12 mouse cellular contexts compared by ENCODE assay signal in the genomic region with DNA sequence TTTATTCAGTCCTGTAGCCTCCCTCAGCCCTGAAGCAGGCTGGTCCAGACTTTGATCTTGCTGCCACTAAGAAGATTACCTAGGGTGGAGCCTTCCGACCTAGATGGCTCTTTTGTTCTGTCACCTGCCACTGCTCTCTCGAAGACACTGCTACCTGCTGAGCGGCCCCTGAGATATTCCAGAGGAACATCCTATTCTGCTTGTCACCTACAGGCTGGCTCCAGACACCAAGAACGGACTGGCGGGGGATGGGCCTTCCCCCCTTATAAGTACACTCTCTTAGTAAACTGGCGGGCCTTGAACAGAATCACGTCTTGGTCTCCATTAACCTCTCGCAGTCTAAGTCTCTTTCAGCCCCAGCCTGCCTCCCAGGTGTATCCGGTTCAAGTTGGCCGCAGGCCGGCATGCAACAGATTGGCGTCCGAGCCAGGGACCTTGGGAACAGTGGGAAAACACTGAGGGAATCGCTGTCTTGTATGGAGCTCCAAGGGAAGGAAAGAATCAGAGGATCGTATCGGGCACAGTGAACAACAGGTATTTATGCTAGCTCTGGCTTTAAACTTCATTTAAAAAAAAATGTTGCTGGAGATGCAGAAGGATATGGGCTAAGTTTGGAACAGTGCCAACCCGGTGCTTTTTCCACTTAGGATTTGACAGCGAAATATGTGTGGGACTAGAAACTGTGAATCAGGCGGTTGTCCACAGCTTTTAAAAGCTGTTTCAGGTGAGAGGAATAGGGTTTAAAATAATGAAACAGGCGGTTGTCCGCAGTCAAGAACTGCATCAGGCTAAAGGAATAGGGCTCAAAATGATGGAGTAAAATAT. TPM values are rescaled to one million over a fixed set of nuclear protein-coding genes. Genes with fewer than 3 reads are reported as not detected.
DNase-seq lines count a peak whose midpoint lies in the region; ATAC-seq lines count a peak whose summit lies in the region.
"Not testable (repeated sequence)": the region's sequence is repeated elsewhere in the genome, so short reads cannot be mapped to it uniquely, and the experiment has no call there.
"Had no signal": no experiment of that assay in that cellular context is flagged by ENCODE, and none has a peak within 500 bp of the region (broad histone marks: within the 10 kb centered on the region; RNA-seq: fewer than 3 reads in every experiment).

No protein-coding gene starts in this region.

- H3K36me3 ChIP-seq in forebrain, embryonic 14.5 days (ENCODE audit: control insufficient read depth, insufficient read depth, low read length); heart, embryonic 11.5 days (ENCODE audit: control insufficient read depth, insufficient read depth, low read length); hindbrain, embryonic 15.5 days; lung, embryonic 15.5 days: not testable (repeated sequence)

- H3K27me3 ChIP-seq in forebrain, embryonic 14.5 days (replicated peaks; ENCODE audit: control insufficient read depth, insufficient read depth, low read length); heart, embryonic 11.5 days (ENCODE audit: control insufficient read depth, insufficient read depth, low read length); hindbrain, embryonic 15.5 days; lung, embryonic 15.5 days: not testable (repeated sequence)

- peak; percentile 31 to 50 for DNase-seq in cerebellum, postnatal 14 days
- not testable (repeated sequence) for DNase-seq in forebrain, embryonic 14.5 days (ENCODE audit: low spot score)
- DNase-seq in layer of hippocampus, postnatal 14 days (ENCODE audit: low spot score in 2 of 2): peak; percentile 4 to 7
- DNase-seq in ovary, postnatal 36 days (ENCODE audit: low spot score): peak; percentile 7

- H3K4me1 ChIP-seq in forebrain, embryonic 14.5 days (ENCODE audit: control insufficient read depth, insufficient read depth, low read length); heart, embryonic 11.5 days (ENCODE audit: control insufficient read depth, insufficient read depth, low read length); hindbrain, embryonic 15.5 days (replicated peaks); lung, embryonic 15.5 days: not testable (repeated sequence)

- not testable (repeated sequence) for H3K27ac ChIP-seq in forebrain, embryonic 14.5 days (ENCODE audit: low read depth, low read length); heart, embryonic 11.5 days (ENCODE audit: low read depth, low read length); hindbrain, embryonic 15.5 days (replicated peaks); lung, embryonic 15.5 days

- H3K9ac ChIP-seq in forebrain, embryonic 14.5 days (ENCODE audit: low read length); heart, embryonic 11.5 days (ENCODE audit: low read depth, low read length); hindbrain, embryonic 15.5 days; lung, embryonic 15.5 days: not testable (repeated sequence)

- not testable (repeated sequence) for H3K9me3 ChIP-seq in forebrain, embryonic 14.5 days (replicated peaks; ENCODE audit: control insufficient read depth, low read length); heart, embryonic 11.5 days (replicated peaks; ENCODE audit: control insufficient read depth, low read length); hindbrain, embryonic 15.5 days; lung, embryonic 15.5 days

- 0 out of 2 replicates have a peak overlapping the region, but pooled peaks have one; percentile 12 for H3K4me2 ChIP-seq in forebrain, embryonic 14.5 days (ENCODE audit: low read length)
- peak overlapping the region; percentile 55 for H3K4me2 ChIP-seq in heart, embryonic 11.5 days
- peak overlapping the region; percentile 38 for H3K4me2 ChIP-seq in hindbrain, embryonic 15.5 days
- peak overlapping the region; percentile 9; the same call in 1 of the 2 replicates for H3K4me2 ChIP-seq in lung, embryonic 15.5 days

- ATAC-seq in forebrain, embryonic 14.5 days; heart, embryonic 11.5 days (replicated peaks; ENCODE audit: insufficient number of reproducible peaks, low FRiP score, low TSS enrichment); hindbrain, embryonic 15.5 days (ENCODE audit: low FRiP score, low read depth); lung, embryonic 15.5 days (ENCODE audit: borderline replicate concordance, extremely low read depth, low FRiP score, low TSS enrichment): not testable (repeated sequence)

- H3K4me3 ChIP-seq in forebrain, embryonic 14.5 days (ENCODE audit: low read depth, low read length); hindbrain, embryonic 15.5 days; lung, embryonic 15.5 days: not testable (repeated sequence)
- H3K4me3 ChIP-seq in heart, embryonic 11.5 days (ENCODE audit: low read depth, low read length): peak overlapping the region; percentile 21; the same call in 1 of the 2 replicates

- 32% methylated on average over 21 of the region's 21 CpGs for WGBS in forebrain, embryonic 14.5 days
- 25% methylated on average over 21 of the region's 21 CpGs for WGBS in heart, embryonic 11.5 days (ENCODE audit: insufficient replicate concordance)
- WGBS in hindbrain, embryonic 15.5 days: 37% methylated on average over 21 of the region's 21 CpGs
- 30% methylated on average over 21 of the region's 21 CpGs for WGBS in lung, embryonic 15.5 days

RNA-seq across cellular contexts. Expression of a gene that starts 41.6 kb away (rescaled TPM):
- 66.6 and 72.1 TPM in 2 replicates for polyA plus RNA-seq in forebrain, embryonic 14.5 days (2014; fragmentation: Nextera tagmentation; extraction: Ambion mirVana)
- 86.6 and 89.9 TPM in 2 replicates for polyA plus RNA-seq in heart, embryonic 11.5 days (2014; fragmentation: Nextera tagmentation; extraction: Ambion mirVana)
- 50.6 and 56.7 TPM in 2 replicates for polyA plus RNA-seq in hindbrain, embryonic 15.5 days (2015; fragmentation: Nextera tagmentation; extraction: Ambion mirVana)
- total RNA-seq in layer of hippocampus, postnatal 14 days (2021): 10 to 100 TPM; 27.7 TPM
- 65.0 and 66.7 TPM in 2 replicates for polyA plus RNA-seq in lung, embryonic 15.5 days (2015; fragmentation: Nextera tagmentation; extraction: Ambion mirVana)

RNA-seq across cellular contexts. Expression of a gene that starts 41.7 kb away (rescaled TPM):
- polyA plus RNA-seq in forebrain, embryonic 14.5 days (2014; fragmentation: Nextera tagmentation; extraction: Ambion mirVana): 1.2 and 1.5 TPM in 2 replicates
- polyA plus RNA-seq in heart, embryonic 11.5 days (2014; fragmentation: Nextera tagmentation; extraction: Ambion mirVana): 0.08 and 0.33 TPM in 2 replicates
- 1.9 and 2.4 TPM in 2 replicates for polyA plus RNA-seq in hindbrain, embryonic 15.5 days (2015; fragmentation: Nextera tagmentation; extraction: Ambion mirVana)
- total RNA-seq in layer of hippocampus, postnatal 14 days (2021): under 1 TPM; 0.14 to 0.36 TPM
- 0.24 and 0.75 TPM in 2 replicates for polyA plus RNA-seq in lung, embryonic 15.5 days (2015; fragmentation: Nextera tagmentation; extraction: Ambion mirVana)
- polyA plus RNA-seq: G1E had no signal

RNA-seq across cellular contexts. Expression of a gene that starts 41.7 kb away (rescaled TPM):
- polyA plus RNA-seq in forebrain, embryonic 14.5 days (2014; fragmentation: Nextera tagmentation; extraction: Ambion mirVana): 8.3 and 23.3 TPM in 2 replicates
- polyA plus RNA-seq in heart, embryonic 11.5 days (2014; fragmentation: Nextera tagmentation; extraction: Ambion mirVana): not detected in 2 replicates
- 4.3 and 7.9 TPM in 2 replicates for polyA plus RNA-seq in hindbrain, embryonic 15.5 days (2015; fragmentation: Nextera tagmentation; extraction: Ambion mirVana)
- total RNA-seq in layer of hippocampus, postnatal 14 days (2021): 1 to 10 TPM in 1 of 2 experiments, not detected in 1; 3.8 TPM
- polyA plus RNA-seq in lung, embryonic 15.5 days (2015; fragmentation: Nextera tagmentation; extraction: Ambion mirVana): not detected in 2 replicates
- polyA plus RNA-seq: forebrain, embryonic 11.5 days; hindbrain, embryonic 11.5 days; liver, embryonic 16.5 days; midbrain, embryonic 10.5 days had no signal
